Mouse (Mus musculus) CH12.LX (cell line): ENCODE data around the gene Cacul1. TPM values are rescaled to one million over a fixed set of nuclear protein-coding genes. Genes with fewer than 3 reads are reported as not detected.

Experiments used
- DNase-seq: peaks from one replicate; pipeline ENCODE4 v3.0.0-alpha.2; 2013; ENCODE audit errors: extremely low read depth
- H3K27ac ChIP-seq: 2 replicates; pipeline ENCODE4 v1.5.1; 2012; ENCODE audit warnings: low read depth, mild to moderate bottlenecking, control low read depth, moderate library complexity; ENCODE audit not compliant: insufficient read depth
- H3K27me3 ChIP-seq: replicated peaks from 2 replicates; pipeline ENCODE3; 2012; ENCODE audit warnings: inconsistent platforms
- H3K36me3 ChIP-seq, 2 experiments: replicated peaks in 1 of 2; 2 replicates each; pipeline versions ENCODE3 to v1.6.1; 2012; ENCODE audit warnings: inconsistent platforms in 1 of 2, low read length in 1 of 2, mild to moderate bottlenecking in 1 of 2, mixed read lengths in 1 of 2, moderate library complexity in 1 of 2; ENCODE audit not compliant: control insufficient read depth in 1 of 2, insufficient read depth in 1 of 2
- H3K4me1 ChIP-seq, 2 experiments: 2 replicates each; pipeline ENCODE4 v1.6.1; 2012; ENCODE audit warnings: inconsistent platforms in 1 of 2, moderate library complexity in 1 of 2; ENCODE audit not compliant: insufficient read depth in 2 of 2, control insufficient read depth in 1 of 2
- H3K4me2 ChIP-seq: 2 replicates; pipeline ENCODE4 v1.6.1; 2012; ENCODE audit warnings: low read depth, mild to moderate bottlenecking, control low read depth; ENCODE audit not compliant: poor library complexity, insufficient read depth, severe bottlenecking
- H3K4me3 ChIP-seq, 3 experiments: fragments of 150-350 bp in 1 of 3; sonication (generic) in 1 of 3; replicated peaks in 1 of 3; 2 replicates each; pipeline versions ENCODE3 to v1.5.1; 2011 to 2012; ENCODE audit warnings: low read depth in 2 of 3, low read length in 2 of 3, mild to moderate bottlenecking in 2 of 3, moderate library complexity in 2 of 3, control low read depth in 1 of 3, improper control_type of control experiment in 1 of 3, inconsistent platforms in 1 of 3, mixed read lengths in 1 of 3; ENCODE audit not compliant: poor library complexity in 1 of 3
- H3K79me2 ChIP-seq: replicated peaks from 2 replicates; pipeline ENCODE4 v1.6.1; 2012; ENCODE audit warnings: mild to moderate bottlenecking, moderate library complexity; ENCODE audit not compliant: control insufficient read depth, poor library complexity, insufficient read depth, severe bottlenecking; ENCODE audit errors: extremely low read depth
- H3K9ac ChIP-seq: 2 replicates; pipeline ENCODE4 v1.6.1; 2012; ENCODE audit warnings: low read depth, mild to moderate bottlenecking, control low read depth, moderate library complexity; ENCODE audit not compliant: insufficient read depth
- H3K9me3 ChIP-seq: replicated peaks from 2 replicates; pipeline ENCODE3; 2012; ENCODE audit warnings: low read length, inconsistent platforms, mixed read lengths
- ETS1 ChIP-seq: conservative IDR thresholded peaks from 2 replicates; pipeline ENCODE4 v1.6.1; 2012; ENCODE audit warnings: low read depth, mild to moderate bottlenecking, inconsistent platforms, low read length, improper control_type of control experiment, moderate library complexity
- GABPA ChIP-seq: IDR thresholded peaks from 2 replicates; pipeline ENCODE4 v1.6.1; 2012; ENCODE audit warnings: low read depth, low read length, improper control_type of control experiment, inconsistent platforms; ENCODE audit not compliant: insufficient replicate concordance
- HCFC1 ChIP-seq: IDR thresholded peaks from 2 replicates; pipeline ENCODE4 v1.6.1; 2012; ENCODE audit warnings: low read depth, mild to moderate bottlenecking, inconsistent platforms, low read length, improper control_type of control experiment
- JUN ChIP-seq: IDR thresholded peaks from 2 replicates; pipeline ENCODE4 v1.6.1; 2011; ENCODE audit warnings: low read depth, mild to moderate bottlenecking, low read length, improper control_type of control experiment, moderate library complexity; ENCODE audit not compliant: insufficient read depth
- JUND ChIP-seq: conservative IDR thresholded peaks from 2 replicates; pipeline ENCODE4 v1.6.1; 2011; ENCODE audit warnings: low read depth, low read length, improper control_type of control experiment
- MAFK ChIP-seq: IDR thresholded peaks from 2 replicates; pipeline ENCODE4 v1.6.1; 2011; ENCODE audit warnings: low read length, improper control_type of control experiment; ENCODE audit not compliant: insufficient replicate concordance
- MEF2A ChIP-seq: IDR thresholded peaks from 2 replicates; pipeline ENCODE4 v1.6.1; 2014; ENCODE audit warnings: low read depth, mild to moderate bottlenecking, inconsistent platforms, low read length, improper control_type of control experiment, borderline replicate concordance
- MYC ChIP-seq: IDR thresholded peaks from 2 replicates; pipeline ENCODE4 v1.6.1; 2011; ENCODE audit warnings: low read depth, mild to moderate bottlenecking, improper control_type of control experiment, low read length
- PAX5 ChIP-seq: IDR thresholded peaks from 2 replicates; pipeline ENCODE4 v1.6.1; 2012; ENCODE audit warnings: low read length, inconsistent platforms, mixed read lengths
- POLR2A ChIP-seq: IDR thresholded peaks from 2 replicates; pipeline ENCODE4 v1.6.1; 2011; ENCODE audit warnings: low read depth, mild to moderate bottlenecking, improper control_type of control experiment, low read length
- POLR2AphosphoS2 ChIP-seq: IDR thresholded peaks from 2 replicates; pipeline ENCODE4 v1.6.1; 2011; ENCODE audit warnings: low read depth, low read length, improper control_type of control experiment
- SMC3 ChIP-seq: IDR thresholded peaks from 2 replicates; pipeline ENCODE4 v1.6.1; 2011; ENCODE audit warnings: low read depth, low read length, improper control_type of control experiment
- TBP ChIP-seq: conservative IDR thresholded peaks from 2 replicates; pipeline ENCODE4 v1.6.1; 2011; ENCODE audit warnings: low read depth, low read length, improper control_type of control experiment
- TCF12 ChIP-seq: IDR thresholded peaks from 2 replicates; pipeline ENCODE4 v1.6.1; 2014; ENCODE audit warnings: low read depth, mild to moderate bottlenecking, inconsistent platforms, low read length, improper control_type of control experiment
- USF2 ChIP-seq: conservative IDR thresholded peaks from 2 replicates; pipeline ENCODE4 v1.6.1; 2011; ENCODE audit warnings: low read depth, low read length, improper control_type of control experiment
- dilution Hi-C: fragments of 300-500 bp; cut with MboI; formaldehyde crosslinking; loops from 2 replicates; pipeline ENCODE4 v1.14.3; 2020; ENCODE audit warnings: low sequenced_read_pairs; ENCODE audit not compliant: extremely low pct_unique_long_range_greater_than_20kb, extremely low pct_ligation_motif_present
- in situ Hi-C: fragments of 300-500 bp; cut with MboI; formaldehyde crosslinking; loops from 3 replicates; pipeline ENCODE4 v1.14.3; 2019; ENCODE audit warnings: low sequenced_read_pairs, low pct_ligation_motif_present, low pct_unique_long_range_greater_than_20kb, mixed read lengths
- polyA plus RNA-seq: library from polyadenylated mRNA; unstranded; fragments of >175 nt; gene quantifications from 2 replicates; pipeline ENCODE4 v1.2.1, GENCODE M21; 2012; ENCODE audit warnings: low read depth; ENCODE audit not compliant: insufficient read length
- total RNA-seq, 2 experiments: library from RNA; depleted of rRNA; stranded (reverse); fragments of 300-350 nt in 1 of 2; fragments of >200 nt in 1 of 2; gene quantifications; 2 replicates each; pipeline ENCODE4 v1.2.3; 2012 to 2014

Cacul1 gene
- total and polyA plus RNA-seq, 3 experiments = 17.8 to 45.7 (median 44.6) TPM

DNA sequence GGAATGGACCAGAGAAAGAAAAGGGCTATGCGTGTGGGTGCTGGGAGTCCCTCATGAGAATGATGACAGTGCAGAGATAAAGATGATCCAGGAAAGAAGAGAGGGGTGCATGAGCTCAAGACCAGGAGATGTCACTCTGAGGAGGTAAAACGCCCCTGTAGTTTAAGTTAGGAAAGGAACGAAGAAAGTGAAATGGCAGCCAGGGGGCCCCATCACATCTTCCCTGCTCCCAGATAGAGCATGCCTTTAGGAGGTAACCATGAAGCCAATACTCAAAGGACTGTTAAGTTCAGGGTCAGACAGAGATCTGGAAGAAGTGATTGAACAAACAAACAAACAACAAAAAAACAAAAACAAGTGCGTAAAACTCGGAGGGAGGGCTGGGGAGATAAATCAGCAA, 5.8 kb upstream of the Cacul1 start (continued):
- TF ChIP-seq MYC (no peak), PAX5 (no peak)

GRCm38 (mm10) chr19:60583201-60583600, 2.4 kb upstream of the Cacul1 start:
- no peak overlapping the region for H3K9ac ChIP-seq
- H3K4me3 ChIP-seq = no peak overlapping the region
- in situ Hi-C loops = no loop called here

DNA sequence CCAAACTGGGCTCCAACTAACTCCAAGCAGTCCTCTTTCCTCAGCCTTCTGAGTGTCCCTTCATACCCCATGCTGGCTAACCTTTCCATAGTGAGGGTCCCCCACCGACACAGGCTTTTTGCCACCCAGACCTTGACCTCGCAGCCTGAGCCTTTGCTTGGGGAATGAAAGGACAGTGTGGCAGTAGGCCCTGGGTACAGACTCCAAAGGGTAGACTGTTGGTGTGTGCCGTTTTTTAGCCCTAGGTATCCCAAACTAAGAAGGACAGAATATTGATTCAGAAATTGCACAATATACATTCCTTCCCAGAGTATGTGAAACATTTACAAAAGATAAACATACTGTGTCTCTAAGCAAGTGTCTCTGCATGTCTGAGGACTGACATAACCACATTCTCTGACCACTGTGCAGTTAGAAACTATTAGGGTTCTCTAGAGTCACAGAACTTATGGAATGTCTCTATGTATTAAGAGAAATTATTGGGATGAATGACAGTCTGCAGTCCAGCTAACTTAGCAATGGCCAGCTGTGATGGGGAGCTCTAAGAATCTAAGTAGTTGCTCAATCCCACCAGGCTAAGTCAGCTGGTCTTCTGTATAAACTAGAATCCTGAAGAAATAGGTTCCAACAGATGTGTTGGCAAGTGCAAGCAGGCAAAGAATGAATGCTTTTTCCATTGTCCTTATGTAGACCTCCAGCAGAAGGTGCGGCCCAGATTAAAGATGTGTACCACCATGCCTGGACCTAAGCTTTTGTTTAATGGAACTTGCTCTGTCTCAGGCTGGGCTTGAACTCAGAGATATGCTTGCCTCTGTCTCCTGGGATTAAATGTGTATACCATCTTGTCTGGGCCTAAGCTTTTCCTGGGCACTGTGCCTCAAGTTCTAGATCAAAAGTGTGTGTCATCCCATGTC, 809 bp upstream of the Cacul1 start:
- Histone ChIP-seq H3K27me3 (no peaks in the 10 kb centered on the region), H3K4me1 (peaks cover 0 to 37% of the 10 kb centered on the region in 2 experiments; a peak in 2 of 4 replicates), H3K9ac (peak overlapping the region; percentile 36), H3K4me3 (peak overlapping the region; percentile 47 to 95 (median 68)), H3K27ac (no peak overlapping the region)
- TF ChIP-seq MAFK = no peak
- TF ChIP-seq, all 38 proteins: peak for 0
- Histone ChIP-seq H3K4me2 (peak overlapping the region; percentile 42), H3K79me2 (peaks cover 29% of the 10 kb centered on the region), H3K36me3 (peaks cover 0 to 7% of the 10 kb centered on the region in 2 experiments), H3K9me3 (no peaks in the 10 kb centered on the region)
- in situ Hi-C loops (no loop called here), dilution Hi-C loops (no loop called here)
- no peak for DNase-seq

More at GRCm38 (mm10) chr19:60583201-60583600, 2.4 kb upstream of the Cacul1 start:
- dilution Hi-C loops = no loop called here
- Histone ChIP-seq H3K27me3 (no peaks in the 10 kb centered on the region), H3K4me1 (peaks cover 0 to 21% of the 10 kb centered on the region in 2 experiments; a peak in 2 of 4 replicates), H3K27ac (no peak overlapping the region), H3K79me2 (peaks cover 20% of the 10 kb centered on the region), H3K36me3 (peaks cover 0 to 4% of the 10 kb centered on the region in 2 experiments)
- DNase-seq = no peak
- no peak for TF ChIP-seq GABPA
- TF ChIP-seq USF2 = no peak
- no peak for TF ChIP-seq JUN
- no peak for TF ChIP-seq MEF2A
- TF ChIP-seq TBP = no peak
- TF ChIP-seq POLR2AphosphoS2 = no peak
- TF ChIP-seq POLR2A = no peak
- no peak for TF ChIP-seq ETS1
- no peak for TF ChIP-seq JUND
- TF ChIP-seq HCFC1 = no peak
- no peak for TF ChIP-seq TCF12
- no peak for TF ChIP-seq PAX5
- TF ChIP-seq SMC3 = no peak
- TF ChIP-seq, all 38 proteins: peak for 0
- H3K4me2 ChIP-seq = no peak overlapping the region
- H3K9me3 ChIP-seq = no peaks in the 10 kb centered on the region
